Mouse (Mus musculus): Measurements from ENCODE around the gene Ncl. TPM values are rescaled to one million over a fixed set of nuclear protein-coding genes. Genes with fewer than 3 reads are reported as not detected.
"Not testable (repeated sequence)": the region's sequence is repeated elsewhere in the genome, so short reads cannot be mapped to it uniquely, and the experiment has no call there.

The Ncl gene
- total RNA-seq, 2 experiments from 2014 or later: 222 to 234 TPM

- no peak for DNase-seq
Measured at GRCm38 (mm10) chr1:86360441-86360840, 1.2 kb upstream of the Ncl start.

- peak in 1 of 2 experiments; percentile 25 for DNase-seq
Measured at GRCm38 (mm10) chr1:86359798-86360179, 589 bp upstream of the Ncl start.

- DNase-seq: no peak
Measured at GRCm38 (mm10) chr1:86358229-86358905, 833 bp downstream of the Ncl start.

- peak; percentile 48 to 52 for DNase-seq
Measured at GRCm38 (mm10) chr1:86354186-86354585, 5.0 kb downstream of the Ncl start.

- no peak for DNase-seq
Measured at GRCm38 (mm10) chr1:86350576-86350975, 8.6 kb downstream of the Ncl start.

GRCm38 (mm10) chr1:86349696-86350095, 9.5 kb downstream of the Ncl start:
- DNase-seq: no peak

- DNase-seq: no peak
Measured at GRCm38 (mm10) chr1:86349201-86349600, 10.0 kb downstream of the Ncl start.

- no peak for DNase-seq
Measured at GRCm38 (mm10) chr1:86348801-86349200, 10.4 kb downstream of the Ncl start.

- DNase-seq: no peak
Measured at GRCm38 (mm10) chr1:86348083-86348482, 11.1 kb downstream of the Ncl start.

GRCm38 (mm10) chr1:86347716-86348045, 11.5 kb downstream of the Ncl start:
- no peak for DNase-seq

- no peak for DNase-seq
Measured at GRCm38 (mm10) chr1:86346851-86347715, 12.1 kb downstream of the Ncl start.

GRCm38 (mm10) chr1:86345956-86346355, 13.2 kb downstream of the Ncl start:
- DNase-seq: no peak

- DNase-seq: no peak
Measured at GRCm38 (mm10) chr1:86345069-86345468, 14.1 kb downstream of the Ncl start.

- no peak for DNase-seq
Measured at GRCm38 (mm10) chr1:86343969-86344861, 15.0 kb downstream of the Ncl start.

GRCm38 (mm10) chr1:86343087-86343645, 16.0 kb downstream of the Ncl start:
- DNase-seq: no peak

GRCm38 (mm10) chr1:86342371-86342770, 16.8 kb downstream of the Ncl start:
- no peak for DNase-seq

- not testable (repeated sequence) for DNase-seq
Measured at GRCm38 (mm10) chr1:86341096-86341495, 18.1 kb downstream of the Ncl start.

GRCm38 (mm10) chr1:86339156-86339812, 19.9 kb downstream of the Ncl start:
- peak; percentile 79 to 87 for DNase-seq

GRCm38 (mm10) chr1:86336330-86336729, 22.9 kb downstream of the Ncl start:
- DNase-seq: no peak

- no peak for DNase-seq
Measured at GRCm38 (mm10) chr1:86320822-86321413, 38.3 kb downstream of the Ncl start.

- peak; percentile 28 to 54 for DNase-seq
Measured at GRCm38 (mm10) chr1:86313772-86314125, 45.5 kb downstream of the Ncl start.
